Mouse (Mus musculus) midbrain, postnatal 0 days (tissue): ENCODE measurements around the gene Ankrd55. TPM values are rescaled to one million over a fixed set of nuclear protein-coding genes. Genes with fewer than 3 reads are reported as not detected.

ENCODE experiments used
- ATAC-seq: fragments of 200-750 bp; cut with Nextera tagmentation; 2 replicates; pipeline ENCODE4 v1.8.0; 2017; ENCODE audit warnings: moderate number of reproducible peaks, mild to moderate bottlenecking, moderate TSS enrichment, moderate library complexity; ENCODE audit not compliant: low FRiP score
- DNase-seq: peaks from one replicate; pipeline ENCODE4 v3.0.0-alpha.2; 2015; ENCODE audit warnings: low spot score
- H3K27ac ChIP-seq: fragments of 300-500 bp; sonication (generic); 2 replicates; pipeline ENCODE4 v1.5.1; 2014; ENCODE audit warnings: low read depth, mild to moderate bottlenecking, low read length, mixed read lengths
- H3K27me3 ChIP-seq: fragments of 300-500 bp; sonication (generic); 2 replicates; pipeline ENCODE4 v1.6.1; 2014; ENCODE audit warnings: low read length, control low read depth, mixed read lengths; ENCODE audit not compliant: insufficient read depth
- H3K36me3 ChIP-seq: fragments of 300-500 bp; sonication (generic); 2 replicates; pipeline ENCODE4 v1.6.1; 2014; ENCODE audit warnings: low read length, control low read depth, mixed read lengths; ENCODE audit not compliant: insufficient read depth
- H3K4me1 ChIP-seq: fragments of 300-500 bp; sonication (generic); 2 replicates; pipeline ENCODE4 v1.6.1; 2014; ENCODE audit warnings: mild to moderate bottlenecking, control low read depth, antibody characterized with exemption, low read length, mixed read lengths; ENCODE audit not compliant: insufficient read depth
- H3K4me2 ChIP-seq: fragments of 300-500 bp; sonication (generic); 2 replicates; pipeline ENCODE4 v1.6.1; 2014; ENCODE audit warnings: low read depth, mild to moderate bottlenecking, low read length, mixed read lengths; ENCODE audit not compliant: poor library complexity, severe bottlenecking
- H3K4me3 ChIP-seq: fragments of 300-500 bp; sonication (generic); 2 replicates; pipeline ENCODE4 v1.5.1; 2014; ENCODE audit warnings: low read depth, mild to moderate bottlenecking, low read length, moderate library complexity
- H3K9ac ChIP-seq: fragments of 300-500 bp; sonication (generic); replicated peaks from 2 replicates; pipeline ENCODE4 v1.6.1; 2014; ENCODE audit warnings: mild to moderate bottlenecking, low read length, moderate library complexity, mixed read lengths; ENCODE audit not compliant: poor library complexity, severe bottlenecking
- H3K9me3 ChIP-seq: fragments of 300-500 bp; sonication (generic); 2 replicates; pipeline ENCODE4 v1.6.1; 2016; ENCODE audit warnings: low read length, control low read depth
- CTCF ChIP-seq: IDR thresholded peaks from 2 replicates; pipeline ENCODE4 v1.5.1; 2016; ENCODE audit warnings: antibody characterized with exemption, mild to moderate bottlenecking
- WGBS: fragments of 180-500 bp; shearing (Covaris S2); extraction: QIAGEN DNeasy Blood & Tissue Kit; methylation state at CpG from one replicate; pipeline ENCODE4 v1.1.7; 2014; 5-methylcytosine and 5-hydroxymethylcytosine counted together
- polyA plus RNA-seq: library from polyadenylated mRNA; unstranded; fragments of >200 nt; fragmentation: Nextera tagmentation; extraction: Ambion mirVana; gene quantifications from 2 replicates; pipeline ENCODE4 v1.2.1, GENCODE M21; 2015
- total RNA-seq: library from RNA; depleted of rRNA; stranded (reverse); fragments of >200 nt; gene quantifications from 2 replicates; pipeline ENCODE4 v1.2.3, GENCODE M21; 2014

Gene Ankrd55
- total and polyA plus RNA-seq, 2 experiments from 2014 or later, result 10.2 to 21.2 TPM

DNA sequence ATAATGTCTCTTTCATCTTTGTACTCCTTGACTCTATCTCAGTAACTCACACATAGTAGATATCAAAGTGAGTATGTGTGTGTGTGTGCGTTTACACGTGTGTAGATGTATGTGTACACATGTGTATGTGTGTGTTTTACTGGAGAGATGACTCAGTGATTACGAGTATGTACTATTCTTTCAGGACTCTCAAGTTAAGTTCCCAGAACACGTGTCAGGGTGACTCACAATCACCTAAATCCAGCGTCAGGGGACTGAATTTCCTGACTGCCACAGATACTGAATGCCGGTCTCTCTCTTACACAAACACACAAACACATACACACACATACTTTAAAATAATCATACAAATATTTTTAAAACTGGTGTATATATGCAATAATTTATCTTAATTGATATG lies 52.5 kb downstream of the Ankrd55 start:
- 79% methylated on average over 6 of the region's 6 CpGs for WGBS
- DNase-seq (no peak), ATAC-seq (no peak)
- Histone ChIP-seq H3K4me3 (no peak overlapping the region), H3K4me1 (no peaks in the 10 kb centered on the region), H3K9ac (no peak overlapping the region), H3K36me3 (0 out of 2 replicates have a peak, but pooled peaks cover 2% of the 10 kb centered on the region), H3K4me2 (no peak overlapping the region), H3K27me3 (no peaks in the 10 kb centered on the region), H3K9me3 (no peaks in the 10 kb centered on the region), H3K27ac (no peak overlapping the region)
- TF ChIP-seq CTCF, result no peak

DNA sequence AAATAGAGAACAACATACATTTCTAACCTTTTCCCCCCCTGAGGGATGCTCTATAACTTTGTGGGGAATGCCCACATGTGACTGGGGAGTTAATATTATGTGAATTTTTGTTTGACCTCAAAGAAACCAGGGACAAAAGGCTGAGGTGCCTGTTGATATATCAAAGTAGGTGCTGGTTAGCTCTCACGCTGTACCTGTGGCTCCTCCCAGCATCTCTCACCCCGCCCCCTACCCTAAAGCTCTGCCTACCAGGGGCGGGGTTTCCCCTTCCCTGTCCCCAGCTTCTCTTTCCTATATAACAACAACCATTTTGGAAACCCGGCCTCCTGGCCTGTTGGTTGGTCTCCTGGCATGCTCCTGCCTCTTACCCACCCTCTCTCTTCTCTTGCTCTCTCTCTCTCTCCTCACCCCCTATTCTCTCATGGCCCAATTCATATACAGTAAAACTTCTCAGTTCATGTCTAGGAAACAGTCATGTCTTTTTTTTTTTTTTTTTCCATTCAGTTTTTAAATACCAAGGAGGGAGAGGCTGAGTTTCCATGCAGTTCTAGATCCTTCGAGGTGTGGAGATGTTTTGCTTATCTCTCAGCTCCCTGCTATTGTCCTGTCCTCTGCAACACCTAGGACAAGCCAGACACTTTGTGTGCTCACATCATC lies 54.8 kb downstream of the Ankrd55 start:
- DNase-seq (no peak), ATAC-seq (no peak)
- H3K4me3 ChIP-seq, result no peak overlapping the region
- no peak overlapping the region for H3K9ac ChIP-seq
- 73% methylated on average over 5 of the region's 5 CpGs for WGBS
- H3K4me1 ChIP-seq, result no peaks in the 10 kb centered on the region
- no peak for TF ChIP-seq CTCF
- H3K27me3 ChIP-seq, result no peaks in the 10 kb centered on the region
- no peaks in the 10 kb centered on the region for H3K36me3 ChIP-seq
- H3K9me3 ChIP-seq, result no peaks in the 10 kb centered on the region
- H3K4me2 ChIP-seq, result no peak overlapping the region
- no peak overlapping the region for H3K27ac ChIP-seq

DNA sequence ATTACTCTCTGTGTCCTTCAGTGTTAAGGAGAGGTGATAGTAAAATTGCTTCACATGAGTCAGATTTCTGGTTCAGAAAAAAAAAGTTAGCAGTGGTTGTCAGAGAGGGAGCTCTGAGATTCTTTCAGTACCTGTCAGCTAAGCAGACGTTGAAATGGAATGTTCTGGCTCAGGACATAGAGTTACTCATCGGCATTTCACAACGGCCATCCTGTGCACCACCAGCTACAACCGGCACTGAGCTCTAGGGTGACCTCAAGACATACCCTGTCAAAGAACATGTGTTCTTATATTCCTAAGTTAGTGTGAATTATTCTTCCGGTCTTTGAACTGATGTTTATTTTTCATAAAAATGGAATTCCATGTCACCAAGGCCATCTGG lies 55.4 kb downstream of the Ankrd55 start:
- H3K4me1 ChIP-seq, result no peaks in the 10 kb centered on the region
- H3K9me3 ChIP-seq, result no peaks in the 10 kb centered on the region
- no peak for DNase-seq
- no peaks in the 10 kb centered on the region for H3K27me3 ChIP-seq
- no peak overlapping the region for H3K27ac ChIP-seq
- no peak for TF ChIP-seq CTCF
- no peak overlapping the region for H3K9ac ChIP-seq
- no peak for ATAC-seq
- whole genome bisulfite sequencing, result 80% methylated on average over 5 of the region's 5 CpGs
- no peak overlapping the region for H3K4me2 ChIP-seq
- H3K36me3 ChIP-seq, result no peaks in the 10 kb centered on the region
- H3K4me3 ChIP-seq, result no peak overlapping the region

DNA sequence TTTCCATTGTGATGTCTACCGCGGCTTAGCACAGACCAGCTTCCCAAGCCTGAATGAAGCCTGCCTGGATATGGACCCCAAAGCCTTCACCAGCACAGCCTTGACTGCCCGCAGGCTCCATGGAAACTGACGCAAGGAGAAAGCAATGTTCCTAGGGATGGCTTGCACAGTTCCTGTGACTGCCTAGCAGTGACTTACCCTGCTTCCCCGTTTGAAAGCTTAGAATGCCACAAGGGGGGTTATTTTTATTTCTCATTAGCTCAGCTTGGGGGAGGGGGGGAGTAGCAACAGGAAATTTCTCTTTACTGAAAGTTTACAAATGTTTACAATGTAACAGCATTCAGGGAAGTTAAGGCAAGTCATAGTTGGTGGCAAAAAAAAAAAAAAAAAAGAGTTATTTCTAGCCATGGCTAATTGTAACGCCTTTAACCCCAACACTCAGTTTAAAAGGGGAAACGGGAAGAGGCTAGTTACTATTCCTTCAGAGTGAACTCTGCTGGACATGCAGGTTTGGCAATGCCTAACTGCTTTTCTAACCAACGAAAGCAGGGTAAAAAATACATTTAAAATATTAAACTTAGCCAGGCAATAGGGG lies 56.1 kb downstream of the Ankrd55 start:
- no peak overlapping the region for H3K27ac ChIP-seq
- H3K36me3 ChIP-seq, result 0 out of 2 replicates have a peak, but pooled peaks cover 2% of the 10 kb centered on the region
- TF ChIP-seq CTCF, result no peak
- H3K4me2 ChIP-seq, result no peak overlapping the region
- ATAC-seq, result no peak
- no peaks in the 10 kb centered on the region for H3K4me1 ChIP-seq
- WGBS, result 65% methylated on average over 8 of the region's 8 CpGs
- no peak overlapping the region for H3K9ac ChIP-seq
- H3K9me3 ChIP-seq, result no peaks in the 10 kb centered on the region
- no peaks in the 10 kb centered on the region for H3K27me3 ChIP-seq
- H3K4me3 ChIP-seq, result no peak overlapping the region
- peak; percentile 4 for DNase-seq

DNA sequence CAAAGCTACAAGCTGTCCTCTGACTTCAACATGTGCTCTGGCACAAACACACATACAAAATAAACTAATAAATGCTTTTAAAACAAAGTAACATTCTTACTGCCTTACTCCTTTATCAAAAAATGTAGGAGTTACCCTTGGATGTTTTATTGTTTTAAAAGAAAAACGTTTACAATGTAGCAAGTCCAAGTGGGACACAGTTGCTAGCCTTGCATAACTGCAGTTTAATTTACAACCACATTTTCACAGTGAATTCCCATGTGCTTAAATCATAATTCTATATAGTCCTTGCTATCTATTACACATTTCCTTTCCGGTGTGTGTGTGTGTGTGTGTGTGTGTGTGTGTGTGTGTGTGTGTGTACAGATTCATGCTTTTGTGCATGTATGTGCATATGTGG lies 57.3 kb downstream of the Ankrd55 start:
- 83% methylated on average over 2 of the region's 2 CpGs for WGBS

DNA sequence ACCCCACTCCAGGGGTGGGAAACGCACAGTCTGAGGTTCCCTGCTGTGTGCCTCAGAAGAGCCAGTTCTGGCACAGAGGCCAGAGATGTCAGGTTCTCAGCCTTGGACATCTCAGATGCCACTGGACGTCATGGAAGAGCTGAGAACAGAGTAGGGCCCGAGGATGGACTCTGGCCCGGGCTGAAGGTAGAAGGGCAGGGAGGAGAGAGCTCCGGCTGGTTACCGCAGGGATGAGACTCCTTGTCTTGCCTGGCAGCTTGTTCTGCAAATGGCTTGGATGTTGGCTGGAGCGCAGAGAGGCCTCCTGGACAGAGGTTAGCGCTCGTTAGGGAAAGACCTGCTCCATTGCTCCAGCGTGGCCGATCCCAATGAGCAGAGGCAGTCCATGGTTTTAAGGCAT lies 57.8 kb downstream of the Ankrd55 start:
- Histone ChIP-seq H3K4me3 (no peak overlapping the region), H3K27ac (no peak overlapping the region), H3K4me2 (no peak overlapping the region), H3K27me3 (no peaks in the 10 kb centered on the region), H3K9me3 (no peaks in the 10 kb centered on the region), H3K9ac (no peak overlapping the region), H3K36me3 (peaks cover 8% of the 10 kb centered on the region; the same call in 1 of the 2 replicates), H3K4me1 (no peaks in the 10 kb centered on the region)
- TF ChIP-seq CTCF, result no peak
- WGBS, result 84% methylated on average over 11 of the region's 11 CpGs
- ATAC-seq (no peak), DNase-seq (no peak)

More for the DNA sequence above, 57.3 kb downstream of the Ankrd55 start:
- no peak for TF ChIP-seq CTCF
- peaks cover 8% of the 10 kb centered on the region; the same call in 1 of the 2 replicates for H3K36me3 ChIP-seq
- no peak overlapping the region for H3K4me3 ChIP-seq
- no peaks in the 10 kb centered on the region for H3K9me3 ChIP-seq
- no peak overlapping the region for H3K27ac ChIP-seq
- DNase-seq, result no peak
- H3K4me1 ChIP-seq, result no peaks in the 10 kb centered on the region
- H3K9ac ChIP-seq, result no peak overlapping the region
- no peaks in the 10 kb centered on the region for H3K27me3 ChIP-seq
- no peak overlapping the region for H3K4me2 ChIP-seq
- ATAC-seq, result no peak
